Mouse (Mus musculus): ENCODE data around the gene Pgm2.

Gene Pgm2

DNA sequence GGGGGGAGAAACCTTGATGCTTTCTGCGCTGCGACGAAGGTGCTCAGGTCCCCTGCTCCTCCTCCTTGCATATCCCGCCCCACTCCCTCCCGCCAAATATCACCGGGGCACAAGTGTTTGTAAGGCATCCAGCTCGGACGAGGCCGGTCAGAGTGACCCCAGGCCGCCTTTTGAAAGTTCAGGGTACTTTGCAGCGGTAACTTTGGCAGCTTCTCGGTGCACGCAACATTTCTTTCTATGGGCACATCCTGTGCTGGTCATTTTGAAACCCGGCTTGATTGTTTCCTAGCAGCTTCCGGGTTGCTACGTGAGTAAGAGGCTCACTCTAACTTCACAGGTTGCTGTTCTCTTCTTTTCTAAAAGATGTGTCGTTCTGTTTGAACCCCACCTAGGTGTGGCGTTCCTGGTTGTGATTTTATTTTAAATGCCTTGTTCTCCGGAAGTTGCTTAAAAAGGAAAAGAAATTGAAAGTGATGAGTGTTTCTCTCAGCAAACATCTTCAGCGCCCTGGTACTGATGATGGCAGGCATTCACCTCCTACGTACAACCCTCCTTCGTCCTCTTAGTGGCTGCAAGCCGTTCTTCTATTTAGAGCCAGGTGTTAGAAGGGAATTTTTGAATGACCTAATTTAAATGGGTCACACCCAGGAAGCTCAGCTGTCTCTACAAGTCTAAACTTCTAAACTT, 68.1 kb downstream of the Pgm2 start:
- in situ Hi-C loops (cut with MboI; ENCODE audit: low pct_unique_long_range_greater_than_20kb in 1 of 2, low sequenced_read_pairs in 2 of 2, unreplicated experiment in 1 of 2), result no loop called here

DNA sequence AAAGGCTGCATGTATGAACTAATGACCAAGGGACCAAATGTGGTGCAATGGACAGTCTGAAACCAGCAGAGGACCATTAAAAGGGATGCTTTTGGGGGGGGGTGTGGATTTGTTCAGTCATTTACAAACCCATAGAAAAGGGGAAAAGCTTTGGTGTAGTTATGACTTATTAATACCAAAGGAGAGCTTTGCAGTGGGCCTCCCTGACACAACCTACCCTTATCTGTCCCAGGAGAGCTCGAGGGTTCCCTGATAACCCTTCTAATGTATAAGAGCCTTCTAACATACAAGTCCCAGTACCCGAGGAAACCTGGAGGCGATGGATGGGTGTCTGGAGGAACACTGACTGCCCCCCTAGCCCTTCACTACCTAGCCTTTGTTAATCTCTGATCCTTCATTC, 69.2 kb downstream of the Pgm2 start:
- in situ Hi-C loops (cut with MboI; ENCODE audit: low pct_unique_long_range_greater_than_20kb in 1 of 2, low sequenced_read_pairs in 2 of 2, unreplicated experiment in 1 of 2), result no loop called here

DNA sequence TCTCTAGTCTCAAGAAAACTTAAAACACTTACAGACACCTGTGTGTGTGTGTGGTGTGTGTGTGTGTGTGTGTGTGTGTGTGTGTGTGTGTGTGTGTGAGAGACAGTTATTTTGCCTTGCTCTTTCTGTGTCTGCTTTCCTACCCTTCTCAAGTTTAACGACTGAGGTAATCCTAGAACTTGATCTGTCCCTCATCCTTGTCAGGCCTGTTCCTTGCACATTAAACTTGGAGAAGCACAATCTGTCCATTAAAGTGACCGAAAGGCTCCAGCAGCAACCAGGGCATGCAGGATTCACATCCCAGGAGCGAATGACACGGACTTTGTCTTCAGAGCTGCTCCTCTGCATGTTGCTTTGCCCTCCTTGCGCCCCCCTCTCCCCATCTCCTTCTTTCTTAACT, 69.8 kb downstream of the Pgm2 start:
- in situ Hi-C loops (cut with MboI; ENCODE audit: low pct_unique_long_range_greater_than_20kb in 1 of 2, low sequenced_read_pairs in 2 of 2, unreplicated experiment in 1 of 2), result no loop called here

DNA sequence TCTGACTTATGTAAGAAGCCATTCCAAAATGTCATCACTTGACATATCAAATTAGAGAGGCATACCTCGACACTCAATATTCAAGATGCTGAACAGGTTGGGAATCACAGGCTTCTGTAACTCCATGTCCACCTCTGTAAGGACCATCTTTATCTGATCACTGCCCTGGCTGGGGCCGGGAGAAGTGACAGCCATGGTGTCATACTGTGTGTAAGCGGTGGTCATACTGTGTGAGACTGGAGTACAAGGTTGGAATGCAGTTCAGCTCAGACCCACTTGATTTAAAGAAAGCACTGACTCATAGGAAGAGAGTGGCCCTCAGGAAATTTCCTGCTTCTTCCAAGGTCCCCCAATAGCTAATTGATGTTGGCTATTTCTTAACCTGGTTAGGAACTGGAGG, 71.7 kb downstream of the Pgm2 start:
- in situ Hi-C loops (cut with MboI; ENCODE audit: low pct_unique_long_range_greater_than_20kb in 1 of 2, low sequenced_read_pairs in 2 of 2, unreplicated experiment in 1 of 2), result no loop called here

DNA sequence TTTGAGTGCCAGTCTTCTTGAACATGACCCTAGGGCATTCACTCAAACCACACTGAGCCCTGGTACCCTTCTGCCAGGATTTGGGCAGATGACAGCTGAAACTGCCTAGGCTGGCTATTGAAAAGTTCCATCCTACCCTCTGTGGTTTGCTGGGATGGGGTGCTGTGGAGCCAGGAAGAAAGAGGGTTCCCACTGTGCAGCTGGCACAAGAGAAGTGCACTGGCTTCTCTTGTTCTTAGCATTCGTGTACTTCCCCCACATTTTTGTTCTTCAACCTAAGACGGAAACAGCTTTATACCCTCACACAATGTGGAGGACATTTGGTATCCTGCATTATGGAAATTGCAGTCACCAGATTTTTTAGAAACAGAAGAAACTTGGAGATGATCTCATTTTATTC, 73.1 kb downstream of the Pgm2 start:
- in situ Hi-C loops (cut with MboI; ENCODE audit: low pct_unique_long_range_greater_than_20kb in 1 of 2, low sequenced_read_pairs in 2 of 2, unreplicated experiment in 1 of 2), result no loop called here

DNA sequence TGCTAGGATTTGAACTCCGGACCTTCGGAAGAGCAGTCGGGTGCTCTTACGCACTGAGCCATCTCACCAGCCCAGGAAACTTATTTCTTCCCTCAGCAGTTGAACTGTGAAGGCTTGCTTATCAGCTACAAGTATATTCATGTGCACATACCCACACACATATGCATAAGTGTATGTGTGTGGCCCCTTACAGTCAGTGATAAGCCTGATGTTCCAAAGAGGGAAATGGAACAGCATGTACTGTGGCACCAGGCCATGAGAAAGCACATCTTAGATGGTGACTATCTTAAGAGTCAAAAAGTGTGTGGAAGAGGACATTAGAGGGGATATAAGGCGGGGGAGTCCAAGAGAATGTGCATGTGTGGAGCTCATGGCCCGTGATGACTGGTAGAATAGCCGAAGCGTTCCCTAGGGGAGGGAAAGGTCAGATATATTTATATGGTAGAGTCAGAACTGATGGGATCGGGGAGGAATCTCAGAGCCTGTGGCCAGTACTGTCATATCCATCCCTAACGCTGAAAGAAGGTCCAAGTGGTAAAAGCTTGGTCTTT, 76.3 kb downstream of the Pgm2 start:
- in situ Hi-C loops (cut with MboI; ENCODE audit: low pct_unique_long_range_greater_than_20kb in 1 of 2, low sequenced_read_pairs in 2 of 2, unreplicated experiment in 1 of 2), result no loop called here

DNA sequence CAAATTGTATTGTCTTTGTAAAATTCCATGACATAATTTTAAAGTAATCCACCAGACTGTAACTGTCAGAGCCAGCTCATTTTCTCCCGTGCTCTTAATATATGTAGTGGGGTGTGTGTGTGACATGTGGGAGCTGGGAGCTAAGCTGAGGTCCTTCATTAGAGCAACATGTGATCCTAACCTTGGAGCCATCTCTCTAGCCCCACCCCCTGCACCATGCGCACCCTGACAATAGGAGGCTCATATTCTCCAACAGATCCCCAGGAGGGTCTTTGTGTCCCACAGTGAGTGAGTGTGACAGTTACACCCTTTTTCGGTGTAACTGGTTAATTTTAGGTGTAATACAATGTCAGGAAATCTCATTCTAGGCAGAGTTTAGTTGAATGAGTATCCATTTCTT, 80.1 kb downstream of the Pgm2 start:
- in situ Hi-C loops (cut with MboI; ENCODE audit: low pct_unique_long_range_greater_than_20kb in 1 of 2, low sequenced_read_pairs in 2 of 2, unreplicated experiment in 1 of 2), result no loop called here

DNA sequence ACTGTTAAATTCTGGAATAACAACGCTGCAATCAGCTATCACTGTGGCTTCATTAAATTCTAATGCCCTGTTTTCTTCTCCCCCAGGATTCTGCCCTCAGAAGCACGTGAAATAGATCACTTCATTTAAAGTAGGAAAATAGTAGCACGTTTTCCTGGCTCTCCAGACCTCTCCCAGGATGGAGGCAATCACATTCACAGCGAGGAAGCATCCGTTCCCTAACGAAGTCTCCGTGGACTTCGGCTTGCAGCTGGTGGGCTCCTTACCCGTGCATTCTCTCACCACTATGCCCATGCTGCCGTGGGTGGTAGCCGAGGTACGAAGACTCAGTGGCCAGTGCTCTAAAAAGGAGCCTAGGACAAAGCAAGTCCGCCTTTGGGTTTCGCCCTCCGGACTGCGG, 80.6 kb downstream of the Pgm2 start:
- in situ Hi-C loops (cut with MboI; ENCODE audit: low pct_unique_long_range_greater_than_20kb in 1 of 2, low sequenced_read_pairs in 2 of 2, unreplicated experiment in 1 of 2), result no loop called here

DNA sequence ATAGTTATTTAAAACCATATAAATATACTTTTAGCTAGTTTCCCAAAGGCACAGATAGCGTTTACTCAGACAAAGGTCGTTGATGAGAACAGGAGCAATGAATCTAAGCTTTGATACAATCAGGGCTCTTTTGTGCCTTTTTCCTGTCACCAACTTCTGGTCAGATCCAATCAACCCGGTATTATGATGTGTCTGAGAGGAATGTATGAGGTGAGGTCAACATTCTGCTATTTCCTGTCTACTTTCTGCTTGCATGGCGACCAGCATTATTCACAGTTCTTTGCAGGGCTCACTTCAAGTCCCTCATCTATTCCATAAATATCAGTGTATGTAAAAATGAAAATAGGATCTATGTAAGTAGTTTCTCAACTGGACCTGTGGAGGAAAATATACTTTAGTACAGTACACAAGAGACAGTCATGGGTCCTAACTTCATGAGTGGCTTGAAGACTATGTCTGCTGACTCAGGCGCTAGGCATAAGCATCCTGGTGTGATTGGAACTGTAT, 81.7 kb downstream of the Pgm2 start:
- in situ Hi-C loops (cut with MboI; ENCODE audit: low pct_unique_long_range_greater_than_20kb in 1 of 2, low sequenced_read_pairs in 2 of 2, unreplicated experiment in 1 of 2), result no loop called here
